8 mouse cellular contexts compared by ENCODE assay signal in the genomic region with DNA sequence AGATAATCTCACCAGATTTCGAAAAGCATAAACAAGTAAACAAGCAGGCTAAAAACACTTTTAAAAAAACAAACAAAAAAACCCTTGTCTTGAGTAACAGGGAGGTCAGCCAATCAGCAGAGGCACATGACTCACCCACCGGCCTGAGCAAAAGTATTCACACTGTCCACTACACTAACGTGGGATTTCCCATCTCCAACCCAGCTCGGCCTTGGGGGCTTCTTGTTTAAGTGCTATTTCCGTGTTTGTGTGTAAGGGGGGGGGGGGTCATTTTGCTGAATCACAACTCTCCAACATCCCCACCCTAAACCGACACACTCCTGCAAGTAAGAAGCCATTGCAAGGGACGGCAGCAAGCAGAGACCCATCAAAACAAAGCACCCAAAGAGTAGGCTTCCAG. TPM values are rescaled to one million over a fixed set of nuclear protein-coding genes. Genes with fewer than 3 reads are reported as not detected.
A peak's percentile ranks its signal among the peaks of the same experiment; 100 is the strongest.
DNase-seq lines count a peak whose midpoint lies in the region; ATAC-seq and TF ChIP-seq lines count a peak whose summit lies in the region.

No protein-coding gene starts in this region.

- peak overlapping the region; percentile 98 for H3K27ac ChIP-seq in heart, embryonic 12.5 days (ENCODE audit: poor library complexity, severe bottlenecking)
- peak overlapping the region; percentile 99 for H3K27ac ChIP-seq in kidney, embryonic 16.5 days (ENCODE audit: low read length)
- H3K27ac ChIP-seq in testis, adult 2 months (ENCODE audit: control insufficient read depth, insufficient read depth, low read depth, low read length) = peak overlapping the region; percentile 94

- peak; percentile 24 for DNase-seq in retina, embryonic 14.5 days (ENCODE audit: low spot score)
- DNase-seq in retina, postnatal 1 day = no peak
- peak; percentile 51 for DNase-seq in embryo, embryonic 10.5 days (ENCODE audit: low spot score)
- DNase-seq in lung, postnatal 14 days = peak; percentile 33
- no peak for DNase-seq in thymus, postnatal 4 days

- H3K4me1 ChIP-seq in heart, embryonic 12.5 days (replicated peaks) = peaks cover 28% of the 10 kb centered on the region
- peaks cover 28% of the 10 kb centered on the region for H3K4me1 ChIP-seq in kidney, embryonic 16.5 days (ENCODE audit: insufficient read depth, low read length)
- H3K4me1 ChIP-seq in testis, adult 2 months (ENCODE audit: control insufficient read depth, insufficient read depth, low read length) = peaks cover 5% of the 10 kb centered on the region

- H3K27me3 ChIP-seq in heart, embryonic 12.5 days (replicated peaks) = no peaks in the 10 kb centered on the region
- H3K27me3 ChIP-seq in kidney, embryonic 16.5 days (ENCODE audit: insufficient read depth, low read length) = no peaks in the 10 kb centered on the region
- H3K27me3 ChIP-seq in testis, adult 2 months (ENCODE audit: control insufficient read depth, insufficient read depth, low read length) = no peaks in the 10 kb centered on the region

- peak overlapping the region; percentile 95 for H3K9ac ChIP-seq in heart, embryonic 12.5 days
- H3K9ac ChIP-seq in kidney, embryonic 16.5 days (replicated peaks; ENCODE audit: low read length) = peak overlapping the region; percentile 99

- peak overlapping the region; percentile 88 for H3K4me3 ChIP-seq in heart, embryonic 12.5 days
- H3K4me3 ChIP-seq in kidney, embryonic 16.5 days (ENCODE audit: low read length) = peak overlapping the region; percentile 75
- H3K4me3 ChIP-seq in testis, adult 2 months (ENCODE audit: control insufficient read depth, low read depth, low read length) = peak overlapping the region; percentile 99

- peak overlapping the region; percentile 87 for H3K4me2 ChIP-seq in heart, embryonic 12.5 days
- peak overlapping the region; percentile 57 for H3K4me2 ChIP-seq in kidney, embryonic 16.5 days (replicated peaks; ENCODE audit: low read depth, low read length)

- ATAC-seq in heart, embryonic 12.5 days (ENCODE audit: insufficient number of reproducible peaks, low FRiP score) = peak; percentile 69
- no peak; the same call in 1 of the 2 replicates for ATAC-seq in kidney, embryonic 16.5 days (ENCODE audit: low FRiP score, low TSS enrichment)

- TF ChIP-seq CTCF in testis, adult 2 months (IDR thresholded peaks at IDR 0.05; ENCODE audit: control insufficient read depth, insufficient read depth, insufficient replicate concordance, low read depth, low read length) = no peak

- H3K9me3 ChIP-seq in heart, embryonic 12.5 days (replicated peaks) = no peaks in the 10 kb centered on the region
- no peaks in the 10 kb centered on the region for H3K9me3 ChIP-seq in kidney, embryonic 16.5 days (ENCODE audit: low read length)

- TF ChIP-seq POLR2A in testis, adult 2 months (IDR thresholded peaks at IDR 0.05; ENCODE audit: control insufficient read depth, low read depth, low read length) = no peak

- no peaks in the 10 kb centered on the region for H3K36me3 ChIP-seq in heart, embryonic 12.5 days
- no peaks in the 10 kb centered on the region for H3K36me3 ChIP-seq in kidney, embryonic 16.5 days (ENCODE audit: insufficient read depth, low read length)
- no peaks in the 10 kb centered on the region for H3K36me3 ChIP-seq in testis, adult 2 months (ENCODE audit: control insufficient read depth, insufficient read depth, low read length)

- 7% methylated on average over 7 of the region's 7 CpGs for WGBS in heart, embryonic 12.5 days
- 9% methylated on average over 7 of the region's 7 CpGs for WGBS in kidney, embryonic 16.5 days

RNA-seq across cellular contexts. Expression of a gene that starts 1.2 kb away (rescaled TPM):
- 72.6 and 76.6 TPM in 2 replicates for polyA plus RNA-seq in heart, embryonic 12.5 days (2016; fragmentation: Nextera tagmentation; extraction: Ambion mirVana)
- polyA plus RNA-seq in kidney, embryonic 16.5 days (2015; fragmentation: Nextera tagmentation; extraction: Ambion mirVana) = 84.5 and 99.3 TPM in 2 replicates
- 17.3 and 17.6 TPM in 2 replicates for polyA plus RNA-seq in testis, adult 2 months (2012; rRNA removed)

RNA-seq across cellular contexts. Expression of a gene that starts 37.7 kb away (rescaled TPM):
- 85.1 and 88.9 TPM in 2 replicates for polyA plus RNA-seq in heart, embryonic 12.5 days (2016; fragmentation: Nextera tagmentation; extraction: Ambion mirVana)
- polyA plus RNA-seq in kidney, embryonic 16.5 days (2015; fragmentation: Nextera tagmentation; extraction: Ambion mirVana) = 112 and 126 TPM in 2 replicates
- polyA plus RNA-seq in testis, adult 2 months (2012; rRNA removed) = 39.3 and 43.5 TPM in 2 replicates

Comparison
In these comparisons a context has a peak if more than half of its experiments do, and no peak if none do; other contexts are left out.
1. DNase-seq: peak in retina, embryonic 14.5 days (single experiment), embryo, embryonic 10.5 days (single experiment) and lung, postnatal 14 days (single experiment); none in retina, postnatal 1 day (single experiment) and thymus, postnatal 4 days (single experiment).
2. Peak in every context shown above with its lines, with median percentiles within 50 percentile points of each other: H3K27ac ChIP-seq and H3K4me3 ChIP-seq.